Mouse (Mus musculus) heart, postnatal 0 days (tissue): Measurements from ENCODE around the gene AW011738.

Experiments used
- CTCF ChIP-seq: IDR thresholded peaks from 2 replicates; pipeline ENCODE4 v1.5.1; 2016; ENCODE audit warnings: antibody characterized with exemption, control low read depth, low read depth
- EP300 ChIP-seq: IDR thresholded peaks from 2 replicates; pipeline ENCODE4 v1.6.1; 2016; ENCODE audit warnings: antibody characterized with exemption, low read depth

DNA sequence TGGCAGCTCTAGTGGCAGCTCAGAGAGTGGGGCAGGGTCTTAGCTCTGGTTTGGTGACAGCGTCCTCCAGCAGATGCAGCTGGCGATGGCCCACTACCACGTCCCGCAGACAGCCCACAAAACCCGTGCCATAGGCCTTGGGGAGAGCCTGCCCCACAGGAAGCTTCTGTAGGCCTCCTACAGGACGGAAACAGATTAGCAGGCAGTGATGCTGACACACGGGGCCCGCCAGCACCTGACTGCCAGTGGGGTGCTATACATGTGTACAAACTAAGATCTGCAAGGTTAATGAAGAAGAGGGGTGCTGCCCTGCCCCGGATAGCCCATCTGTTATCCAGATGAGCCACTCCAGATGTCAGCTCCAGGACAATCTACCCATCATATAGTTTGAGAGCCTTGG, 36.6 kb upstream of the AW011738 start:
- TF ChIP-seq EP300 = no peak
- TF ChIP-seq CTCF = peak; percentile 13
